Mouse (Mus musculus) hindlimb bud, embryonic 11.5 days (tissue): ENCODE measurements around the gene Adcy3.
"Not testable (repeated sequence)": the region's sequence is repeated elsewhere in the genome, so short reads cannot be mapped to it uniquely, and the experiment has no call there.

ENCODE experiments used
- DNase-seq: peaks from one replicate; pipeline ENCODE4 v3.0.0-alpha.2; 2012; ENCODE audit warnings: low read depth, low spot score; ENCODE audit errors: extremely low spot score

Adcy3 gene

DNA sequence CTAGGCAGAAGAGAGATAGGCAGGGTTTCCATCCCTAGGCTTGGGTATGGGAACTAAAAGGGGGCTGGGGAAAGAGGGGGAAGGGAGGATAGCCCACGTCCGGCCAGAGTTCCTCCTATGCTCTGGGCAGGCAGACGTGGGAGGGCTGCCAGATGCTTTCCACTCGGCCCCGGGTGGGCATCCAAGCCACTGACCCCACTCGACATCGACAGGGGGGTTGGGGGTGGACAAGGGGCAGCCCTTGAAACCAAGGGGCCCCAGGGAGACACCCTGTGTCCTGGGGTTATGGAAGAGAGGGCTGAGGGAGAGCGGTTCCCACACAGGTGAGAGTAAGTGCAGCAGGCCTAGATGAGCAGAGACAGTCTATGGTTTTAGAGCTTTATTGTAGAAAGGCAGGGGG, 107.4 kb downstream of the Adcy3 start:
- not testable (repeated sequence) for DNase-seq

DNA sequence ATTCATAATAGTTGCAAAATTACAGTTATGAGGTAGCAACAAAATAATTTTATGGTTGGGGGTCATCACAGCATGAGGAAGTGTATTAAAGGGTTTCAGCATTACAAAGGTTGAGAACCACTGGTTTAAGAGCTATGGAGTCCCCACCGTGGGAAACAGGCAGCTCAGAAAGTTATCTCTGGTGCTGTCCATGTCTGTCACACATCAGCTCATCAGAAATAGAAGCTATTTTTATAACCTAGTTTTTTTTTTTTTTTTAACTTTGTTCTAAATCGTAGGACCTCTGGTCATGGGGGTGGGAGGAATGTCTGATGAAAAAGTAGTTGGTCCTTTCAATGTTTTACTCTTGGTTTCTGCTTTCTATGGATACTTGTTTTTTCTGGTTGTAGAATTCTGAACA, 110.9 kb downstream of the Adcy3 start:
- no peak for DNase-seq

DNA sequence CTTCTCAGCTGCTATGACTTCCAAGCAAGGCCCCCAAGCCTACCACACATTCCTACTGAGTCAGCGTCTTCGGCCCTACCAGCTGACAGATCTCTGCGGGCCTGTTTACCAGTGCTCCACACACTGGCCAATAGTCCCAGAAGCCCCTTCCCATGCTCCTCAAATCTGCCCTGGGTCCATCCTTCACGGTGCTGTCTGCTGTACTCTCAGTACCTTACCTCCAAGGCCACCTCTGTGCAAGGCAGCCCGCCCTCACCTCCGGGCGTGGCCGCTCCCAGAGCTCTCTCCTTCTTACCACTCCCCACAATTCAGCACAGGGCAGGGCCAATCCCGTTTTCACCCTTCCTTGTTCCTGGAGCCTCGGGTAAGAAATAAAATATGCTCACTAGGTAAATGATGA, 112.8 kb downstream of the Adcy3 start:
- DNase-seq = no peak

DNA sequence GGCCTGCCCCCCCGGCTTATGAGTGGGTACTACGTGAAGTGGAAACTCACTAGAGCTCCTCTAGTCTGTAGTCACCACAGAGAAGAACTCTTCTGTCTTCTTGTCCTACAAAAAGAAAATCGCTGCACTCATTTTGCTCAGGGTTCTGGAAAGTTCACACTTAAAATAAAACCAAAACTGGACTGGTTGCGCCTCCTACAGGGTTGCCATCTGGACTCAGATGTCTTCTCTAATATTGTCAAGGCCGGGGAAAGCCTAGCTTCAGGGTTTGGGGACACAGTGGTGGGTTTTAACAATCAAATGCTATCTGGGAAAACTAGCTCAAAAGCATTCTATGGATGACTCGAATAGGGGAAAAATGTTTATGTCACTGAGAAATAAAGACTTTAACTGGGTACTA, 116.9 kb downstream of the Adcy3 start:
- DNase-seq = no peak

DNA sequence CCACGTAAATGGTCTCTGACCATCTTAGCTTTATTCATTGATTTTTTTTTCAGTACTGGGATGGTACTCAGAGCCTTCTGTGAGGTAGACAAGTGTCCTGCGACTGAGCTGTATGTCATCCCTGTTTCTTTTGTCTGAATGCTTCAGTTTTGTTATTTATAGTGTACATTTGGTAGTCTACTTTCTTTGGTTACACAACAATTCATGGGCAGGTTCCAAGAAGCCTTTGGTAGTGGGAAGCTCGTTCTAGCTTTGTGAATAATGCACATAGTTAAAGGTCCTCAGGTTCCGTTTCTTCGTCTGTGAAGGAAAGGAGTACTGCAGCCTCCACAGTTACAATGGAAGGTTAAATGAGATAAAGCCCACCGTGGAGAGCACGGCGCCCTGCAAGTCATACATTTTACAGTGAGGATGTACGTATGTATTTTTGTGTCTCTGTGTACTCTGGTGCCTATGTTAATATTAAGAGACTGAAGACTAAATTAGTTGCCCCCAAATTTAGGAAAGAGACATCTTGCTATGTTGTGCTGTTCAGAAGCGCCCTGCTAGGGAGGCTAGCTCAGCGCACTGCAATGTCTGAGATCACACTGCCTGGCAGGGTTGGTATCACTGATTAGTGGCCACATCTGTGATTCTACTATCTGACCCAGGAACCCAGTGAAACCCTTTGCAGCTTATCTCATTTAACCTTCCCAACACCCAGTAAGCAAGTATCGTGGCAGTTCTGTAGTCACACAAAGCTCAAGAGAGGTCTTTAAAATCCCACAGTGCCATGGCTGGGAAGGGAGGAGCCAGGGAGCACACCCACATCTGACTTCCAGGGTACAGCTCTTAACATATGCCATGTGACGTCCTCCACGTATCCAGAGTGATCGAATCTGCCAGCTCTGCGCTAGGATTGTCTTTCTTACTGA, 120.1 kb downstream of the Adcy3 start:
- no peak for DNase-seq
